Mouse (Mus musculus): ENCODE measurements around the gene Tmem184b.

DNA sequence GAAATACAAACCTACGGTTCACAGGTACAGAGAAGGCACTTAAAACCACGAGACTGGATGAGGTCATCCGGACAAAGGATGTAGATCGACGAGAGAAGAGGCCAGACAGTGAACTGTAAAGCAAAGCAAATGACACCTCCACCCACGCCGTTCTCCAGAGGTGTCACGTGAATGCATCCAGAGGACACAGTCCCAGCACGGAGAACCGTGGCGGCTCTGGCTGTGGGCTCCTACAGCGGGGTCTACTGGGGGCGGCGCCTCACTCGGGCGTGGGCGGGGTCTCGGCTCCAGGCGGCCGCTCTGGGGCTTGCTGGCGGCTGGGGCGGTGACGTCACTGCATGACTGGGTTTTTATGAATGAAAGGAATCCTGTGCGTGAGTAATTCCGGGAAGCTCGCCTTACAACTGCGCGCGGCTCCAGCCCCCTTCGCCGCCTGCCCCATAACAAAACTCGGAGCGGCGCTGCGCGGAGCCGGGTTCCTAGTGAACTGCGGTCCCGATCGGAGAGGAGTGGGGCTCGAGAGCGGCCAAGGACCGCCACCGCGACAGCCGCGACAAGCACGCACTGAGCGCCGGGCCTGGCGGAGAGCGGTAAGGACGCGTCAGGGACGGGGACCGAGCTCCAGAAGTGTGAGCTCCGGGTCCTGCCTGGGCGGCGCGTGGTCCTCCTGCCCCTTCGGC, 56.1 kb downstream of the Tmem184b start:
- TF ChIP-seq CTCF (conservative IDR thresholded peaks at IDR 0.05 in 1 of 2, IDR thresholded peaks at IDR 0.05 in 1 of 2; ENCODE audit: low read depth in 2 of 2, low read length in 2 of 2): no peak
- TF ChIP-seq POLR2A (IDR thresholded peaks at IDR 0.05; ENCODE audit: low read depth, low read length): no peak; the same call in 1 of the 2 replicates
